Mouse (Mus musculus): ENCODE data around the gene Kdm7a. TPM values are rescaled to one million over a fixed set of nuclear protein-coding genes. Genes with fewer than 3 reads are reported as not detected.

Kdm7a gene
- polyA plus RNA-seq, 1 experiment: 2.8 TPM

DNA sequence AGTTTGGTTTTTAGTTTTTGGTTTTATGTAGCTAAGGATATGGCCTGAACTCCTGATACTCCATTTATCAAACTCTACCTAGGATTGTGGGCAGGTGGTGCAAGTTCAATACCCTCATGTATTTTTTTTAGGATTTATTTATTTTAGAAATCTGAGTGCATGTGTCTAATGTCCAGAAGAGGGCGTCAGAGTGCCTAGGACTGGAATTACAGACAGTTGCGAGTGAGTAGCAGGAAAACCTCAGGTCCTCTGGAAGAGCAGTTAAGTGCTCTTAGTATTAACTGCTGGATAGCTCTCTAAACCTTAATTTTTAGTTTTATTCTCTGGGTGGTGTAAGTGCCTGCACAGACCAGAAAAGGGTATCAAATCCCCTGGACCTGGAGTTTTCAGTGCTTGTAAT is 19.4 kb downstream of the Kdm7a start:
- Histone ChIP-seq H3K27me3 (replicated peaks; ENCODE audit: control insufficient read depth, insufficient read depth, low read length) (no peaks in the 10 kb centered on the region), H3K36me3 (ENCODE audit: control insufficient read depth, insufficient read depth, low read length) (no peaks in the 10 kb centered on the region), H3K27ac (ENCODE audit: insufficient read depth, low read depth, low read length) (no peak overlapping the region), H3K4me1 (ENCODE audit: control insufficient read depth, insufficient read depth, low read length) (peaks cover 8% of the 10 kb centered on the region; the same call in 1 of the 2 replicates), H3K4me3 (ENCODE audit: insufficient read depth, low read depth, low read length) (no peak overlapping the region)
- peak; percentile 38 for DNase-seq
- WGBS: 16% methylated on average over 2 of the region's 2 CpGs
- TF ChIP-seq POLR2A (IDR thresholded peaks at IDR 0.05; ENCODE audit: low read depth, low read length) (no peak), CTCF (conservative IDR thresholded peaks at IDR 0.05; ENCODE audit: insufficient read depth, insufficient read length, low read depth, low read length) (peak; percentile 46)

DNA sequence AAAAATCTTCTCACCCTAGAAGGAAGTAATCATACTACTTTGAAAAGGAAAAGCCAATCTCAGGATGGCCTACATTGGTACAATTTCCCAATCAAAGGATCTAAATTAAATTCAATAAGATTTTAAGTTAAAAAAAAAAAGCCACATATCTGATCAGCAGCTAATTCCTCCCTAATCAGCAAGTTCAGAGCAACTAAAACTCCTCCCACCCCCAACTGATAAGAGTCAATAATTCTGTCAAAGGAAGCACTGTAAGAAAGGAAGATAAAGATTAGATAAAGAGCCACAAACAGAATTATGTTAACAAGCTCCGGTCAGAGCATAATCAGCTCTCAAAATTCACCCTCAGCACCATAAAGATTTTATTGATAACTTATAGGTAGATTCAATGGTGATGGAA is 37.5 kb downstream of the Kdm7a start:
- H3K27ac ChIP-seq (ENCODE audit: insufficient read depth, low read depth, low read length): no peak overlapping the region
- peaks cover 2% of the 10 kb centered on the region; the same call in 1 of the 2 replicates for H3K36me3 ChIP-seq (ENCODE audit: control insufficient read depth, insufficient read depth, low read length)
- no peaks in the 10 kb centered on the region for H3K27me3 ChIP-seq (replicated peaks; ENCODE audit: control insufficient read depth, insufficient read depth, low read length)
- no peak for DNase-seq
- 81% methylated on average over 1 of the region's 1 CpGs for WGBS
- H3K4me1 ChIP-seq (ENCODE audit: control insufficient read depth, insufficient read depth, low read length): no peaks in the 10 kb centered on the region
- TF ChIP-seq POLR2A (IDR thresholded peaks at IDR 0.05; ENCODE audit: low read depth, low read length) (no peak), CTCF (conservative IDR thresholded peaks at IDR 0.05; ENCODE audit: insufficient read depth, insufficient read length, low read depth, low read length) (no peak)
- H3K4me3 ChIP-seq (ENCODE audit: insufficient read depth, low read depth, low read length): no peak overlapping the region

DNA sequence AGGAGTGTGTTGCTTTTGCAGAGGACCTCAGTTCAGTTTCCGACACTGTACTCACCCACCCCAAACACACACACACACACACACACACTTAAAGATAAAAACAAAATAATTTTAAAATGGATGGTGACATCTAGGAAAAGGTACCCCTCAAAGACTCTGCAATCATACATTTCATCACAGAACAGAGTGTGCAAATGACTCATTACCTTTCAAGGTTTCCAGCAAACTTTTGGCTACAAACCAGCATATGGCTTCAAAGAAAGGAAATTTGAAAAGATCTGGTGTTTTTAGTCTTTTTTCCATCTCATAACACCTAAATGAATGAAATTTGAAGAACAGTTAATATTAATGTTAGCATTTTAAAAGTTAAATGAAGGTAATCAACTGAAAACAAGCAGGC is 41.7 kb downstream of the Kdm7a start:
- no peak for DNase-seq
- Histone ChIP-seq H3K27ac (ENCODE audit: insufficient read depth, low read depth, low read length) (no peak overlapping the region), H3K4me3 (ENCODE audit: insufficient read depth, low read depth, low read length) (no peak overlapping the region), H3K27me3 (replicated peaks; ENCODE audit: control insufficient read depth, insufficient read depth, low read length) (no peaks in the 10 kb centered on the region), H3K36me3 (ENCODE audit: control insufficient read depth, insufficient read depth, low read length) (peaks cover 4% of the 10 kb centered on the region; the same call in 1 of the 2 replicates), H3K4me1 (ENCODE audit: control insufficient read depth, insufficient read depth, low read length) (no peaks in the 10 kb centered on the region)
- 97% methylated on average over 1 of the region's 1 CpGs for WGBS
- TF ChIP-seq POLR2A (IDR thresholded peaks at IDR 0.05; ENCODE audit: low read depth, low read length): no peak
- TF ChIP-seq CTCF (conservative IDR thresholded peaks at IDR 0.05; ENCODE audit: insufficient read depth, insufficient read length, low read depth, low read length): no peak

DNA sequence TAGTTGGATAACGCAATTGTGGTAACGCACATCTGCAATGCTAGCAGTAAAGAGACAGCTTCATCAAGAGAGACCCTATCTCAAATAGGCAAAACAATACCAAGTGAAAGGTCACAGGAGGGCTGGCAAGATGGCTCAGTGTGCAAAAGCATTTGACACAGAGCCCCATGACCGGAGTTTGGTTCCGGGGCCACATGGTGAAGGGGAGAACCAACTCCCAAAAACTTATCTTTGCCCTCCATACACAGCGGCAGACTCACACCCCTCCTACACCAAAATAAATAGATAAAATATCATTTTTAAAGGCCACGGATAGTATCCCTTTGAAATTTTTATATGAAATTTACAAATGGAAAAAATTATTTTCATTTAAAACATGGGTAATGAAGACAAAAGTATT is 44.6 kb downstream of the Kdm7a start:
- TF ChIP-seq CTCF (conservative IDR thresholded peaks at IDR 0.05; ENCODE audit: insufficient read depth, insufficient read length, low read depth, low read length) (no peak), POLR2A (IDR thresholded peaks at IDR 0.05; ENCODE audit: low read depth, low read length) (no peak)

DNA sequence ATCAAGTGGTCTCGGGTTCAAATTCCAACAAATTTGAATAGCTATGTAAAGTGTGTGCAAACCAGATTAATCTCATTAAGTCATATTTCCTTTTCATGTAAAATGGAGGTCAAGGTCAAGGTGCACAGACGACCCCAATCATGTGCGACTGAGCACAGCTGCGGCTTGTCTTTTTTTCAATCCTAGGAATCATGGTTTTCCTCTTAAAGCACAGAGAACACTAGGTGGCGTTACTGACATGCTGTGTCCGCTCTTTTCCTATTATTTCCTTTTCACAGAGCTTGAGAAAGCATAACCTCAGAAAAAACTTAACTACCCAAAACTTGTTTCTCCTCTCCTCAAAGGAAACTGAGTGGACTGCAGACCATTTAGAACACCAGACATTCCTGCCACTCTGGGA is 60.5 kb downstream of the Kdm7a start:
- 48% methylated on average over 6 of the region's 6 CpGs for WGBS
- peaks cover 8% of the 10 kb centered on the region for H3K36me3 ChIP-seq (ENCODE audit: control insufficient read depth, insufficient read depth, low read length)
- no peak overlapping the region for H3K4me3 ChIP-seq (ENCODE audit: insufficient read depth, low read depth, low read length)
- H3K27ac ChIP-seq (ENCODE audit: insufficient read depth, low read depth, low read length): no peak overlapping the region
- H3K4me1 ChIP-seq (ENCODE audit: control insufficient read depth, insufficient read depth, low read length): no peaks in the 10 kb centered on the region
- TF ChIP-seq POLR2A (IDR thresholded peaks at IDR 0.05; ENCODE audit: low read depth, low read length): no peak
- peak; percentile 21; the same call in 1 of the 2 replicates for TF ChIP-seq CTCF (conservative IDR thresholded peaks at IDR 0.05; ENCODE audit: insufficient read depth, insufficient read length, low read depth, low read length)
- DNase-seq: peak; percentile 30
- no peaks in the 10 kb centered on the region for H3K27me3 ChIP-seq (replicated peaks; ENCODE audit: control insufficient read depth, insufficient read depth, low read length)

More for the DNA sequence above, 44.6 kb downstream of the Kdm7a start:
- Histone ChIP-seq H3K27me3 (replicated peaks; ENCODE audit: control insufficient read depth, insufficient read depth, low read length) (no peaks in the 10 kb centered on the region), H3K4me3 (ENCODE audit: insufficient read depth, low read depth, low read length) (no peak overlapping the region), H3K4me1 (ENCODE audit: control insufficient read depth, insufficient read depth, low read length) (no peaks in the 10 kb centered on the region), H3K27ac (ENCODE audit: insufficient read depth, low read depth, low read length) (no peak overlapping the region), H3K36me3 (ENCODE audit: control insufficient read depth, insufficient read depth, low read length) (peaks cover 3% of the 10 kb centered on the region; the same call in 1 of the 2 replicates)
- DNase-seq: no peak
- WGBS: 94% methylated on average over 6 of the region's 6 CpGs

- no peaks in the 10 kb centered on the region for H3K4me1 ChIP-seq (ENCODE audit: control insufficient read depth, insufficient read depth, low read length)
- DNase-seq: no peak
- H3K27ac ChIP-seq (ENCODE audit: insufficient read depth, low read depth, low read length): no peak overlapping the region
- H3K4me3 ChIP-seq (ENCODE audit: insufficient read depth, low read depth, low read length): no peak overlapping the region
- TF ChIP-seq POLR2A (IDR thresholded peaks at IDR 0.05; ENCODE audit: low read depth, low read length) (no peak), CTCF (conservative IDR thresholded peaks at IDR 0.05; ENCODE audit: insufficient read depth, insufficient read length, low read depth, low read length) (no peak)
- 76% methylated on average over 5 of the region's 5 CpGs for WGBS
- H3K36me3 ChIP-seq (ENCODE audit: control insufficient read depth, insufficient read depth, low read length): peaks cover 2% of the 10 kb centered on the region; the same call in 1 of the 2 replicates
- H3K27me3 ChIP-seq (replicated peaks; ENCODE audit: control insufficient read depth, insufficient read depth, low read length): no peaks in the 10 kb centered on the region
Observed at GRCm38 (mm10) chr6:39132556-39132955, 74.0 kb downstream of the Kdm7a start.

- 56% methylated on average over 4 of the region's 4 CpGs for WGBS
- TF ChIP-seq POLR2A (IDR thresholded peaks at IDR 0.05; ENCODE audit: low read depth, low read length): no peak
- no peak for TF ChIP-seq CTCF (conservative IDR thresholded peaks at IDR 0.05; ENCODE audit: insufficient read depth, insufficient read length, low read depth, low read length)
- H3K4me1 ChIP-seq (ENCODE audit: control insufficient read depth, insufficient read depth, low read length): no peaks in the 10 kb centered on the region
Observed at GRCm38 (mm10) chr6:39131480-39131879, 75.1 kb downstream of the Kdm7a start.

More at GRCm38 (mm10) chr6:39131480-39131879, 75.1 kb downstream of the Kdm7a start:
- no peaks in the 10 kb centered on the region for H3K27me3 ChIP-seq (replicated peaks; ENCODE audit: control insufficient read depth, insufficient read depth, low read length)
- H3K4me3 ChIP-seq (ENCODE audit: insufficient read depth, low read depth, low read length): no peak overlapping the region
- DNase-seq: no peak
- peaks cover 2% of the 10 kb centered on the region; the same call in 1 of the 2 replicates for H3K36me3 ChIP-seq (ENCODE audit: control insufficient read depth, insufficient read depth, low read length)
- no peak overlapping the region for H3K27ac ChIP-seq (ENCODE audit: insufficient read depth, low read depth, low read length)

All from kidney, adult 2 months (tissue).